Mouse (Mus musculus) cerebellum, postnatal 10 days (tissue): ENCODE data around the gene Cela3a.
A peak's percentile ranks its signal among the peaks of the same experiment; 100 is the strongest.
"Not testable (repeated sequence)": the region's sequence is repeated elsewhere in the genome, so short reads cannot be mapped to it uniquely, and the experiment has no call there.

Experiments
- DNase-seq, 2 experiments: peaks; one replicate each; pipeline ENCODE4 v3.0.0; 2021; ENCODE audit warnings: mixed read lengths in 2 of 2

The Cela3a gene

DNA sequence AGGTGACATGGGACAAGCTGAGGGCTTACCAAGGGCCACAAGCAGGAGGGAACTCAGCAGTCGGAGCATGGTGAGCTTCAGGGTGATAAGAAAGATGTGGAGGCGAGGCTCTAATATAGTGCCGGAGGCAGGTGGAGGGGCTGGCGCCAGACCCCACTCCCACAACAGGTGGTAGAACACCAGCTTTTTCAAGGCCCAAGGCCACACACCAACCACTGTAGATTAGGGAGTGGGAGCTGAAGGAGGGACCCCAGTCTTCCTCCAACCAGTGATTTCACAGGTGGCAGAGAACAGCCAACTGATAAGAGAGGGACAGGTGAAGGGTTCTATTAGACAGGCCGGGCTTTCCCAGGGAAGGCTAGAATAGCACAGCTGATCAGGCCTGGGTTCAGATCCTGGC is at the start of gene Cela3a:
Gene Cela3a (minus strand): TSS at position 101 of the 400 bp plus-strand sequence.
- no peak for DNase-seq

DNA sequence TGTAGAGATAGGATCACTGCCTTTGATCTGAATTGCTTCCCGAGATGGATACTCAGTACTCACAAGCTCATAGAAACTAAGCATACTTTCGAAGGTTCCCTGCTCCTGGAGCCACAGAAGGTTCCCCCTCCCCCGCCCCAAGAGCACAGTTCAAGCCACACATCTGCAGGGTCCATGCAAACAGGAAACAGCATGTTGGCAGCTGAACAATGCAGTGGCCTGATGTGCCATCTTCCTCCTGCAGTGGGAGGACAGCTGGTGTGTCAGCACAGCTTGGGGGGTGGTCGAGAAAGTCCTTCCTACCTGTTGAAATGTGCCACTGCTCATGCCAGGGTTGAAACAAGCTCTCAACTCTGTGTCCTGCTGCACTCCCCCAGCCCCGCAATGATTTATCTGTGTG is 49.3 kb upstream of the Cela3a start:
- no peak for DNase-seq

DNA sequence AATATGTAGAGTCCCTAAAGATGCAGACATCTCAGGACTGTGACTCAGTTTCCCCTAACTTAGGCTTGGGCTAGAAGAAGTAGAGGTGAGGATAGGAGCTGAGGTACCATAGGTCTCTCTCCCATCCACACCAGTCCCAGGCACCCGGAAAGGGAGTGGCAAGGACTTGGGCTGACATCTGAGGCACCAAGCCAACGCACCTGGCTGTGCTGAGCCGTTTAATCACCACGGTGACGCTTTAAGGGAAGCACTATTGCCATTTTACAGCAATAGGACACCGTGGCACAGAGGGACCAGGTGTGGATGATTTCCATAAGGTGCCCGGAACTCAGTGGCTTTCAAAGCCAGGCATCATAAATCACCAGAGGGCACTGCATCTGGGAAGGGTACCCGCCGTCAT is 48.7 kb upstream of the Cela3a start:
- no peak for DNase-seq

DNA sequence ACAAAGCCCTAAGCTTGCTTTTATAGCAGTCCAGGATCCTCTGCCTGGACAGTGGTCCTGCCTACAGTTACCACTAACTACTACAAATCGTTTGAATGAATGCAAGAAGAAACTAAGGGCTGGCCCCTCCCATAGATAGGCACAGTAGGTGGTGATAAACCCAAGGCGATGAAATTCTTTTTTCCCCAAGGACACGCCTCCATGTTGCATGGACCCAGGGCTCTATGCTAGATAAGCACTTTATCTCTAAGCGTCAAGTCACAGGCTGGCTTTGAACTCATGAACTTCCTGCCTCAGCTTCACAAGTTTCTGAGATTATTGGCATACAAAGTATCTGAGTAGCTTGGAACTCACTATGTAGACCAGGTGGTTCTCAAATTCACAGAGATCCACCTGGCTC is 47.7 kb upstream of the Cela3a start:
- DNase-seq: no peak

DNA sequence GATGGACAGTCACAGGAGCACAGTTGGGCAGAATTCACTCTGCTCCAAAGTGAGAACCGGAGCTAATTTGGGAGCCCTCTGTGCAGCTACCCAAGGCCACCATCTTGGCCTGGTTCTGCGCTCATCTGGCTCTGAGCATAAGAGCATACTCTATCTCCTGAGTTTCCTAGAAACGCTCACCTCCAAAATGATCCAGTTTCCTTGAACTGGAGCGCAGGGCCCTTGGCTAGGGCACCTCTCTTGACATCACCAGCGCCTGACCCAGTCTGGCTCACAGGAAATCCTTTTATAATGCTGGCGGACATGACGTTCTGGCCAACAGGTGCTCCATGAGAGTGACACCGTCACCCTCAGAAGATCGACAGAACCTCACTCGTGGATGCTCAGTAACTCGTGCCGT is 47.0 kb upstream of the Cela3a start:
- no peak for DNase-seq

DNA sequence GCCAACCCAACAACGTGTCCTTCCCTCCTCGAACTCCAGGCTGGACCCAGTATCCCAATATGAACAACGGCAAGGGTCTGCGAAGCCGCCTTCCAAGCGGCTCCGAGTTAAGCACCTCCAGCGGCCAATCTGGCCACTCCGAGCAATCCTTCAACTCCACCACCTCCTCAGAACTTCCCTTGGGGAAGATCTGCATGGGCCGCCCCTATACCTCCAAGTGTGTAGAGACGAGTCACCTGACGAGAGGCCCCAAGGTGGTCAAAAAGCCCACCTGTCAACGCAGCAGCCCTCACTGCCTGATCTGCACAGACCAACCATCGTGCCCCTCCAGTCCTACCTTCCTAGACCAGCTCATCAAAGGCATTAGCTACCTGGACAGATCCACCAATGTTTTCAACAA is 45.0 kb upstream of the Cela3a start:
- DNase-seq: no peak

DNA sequence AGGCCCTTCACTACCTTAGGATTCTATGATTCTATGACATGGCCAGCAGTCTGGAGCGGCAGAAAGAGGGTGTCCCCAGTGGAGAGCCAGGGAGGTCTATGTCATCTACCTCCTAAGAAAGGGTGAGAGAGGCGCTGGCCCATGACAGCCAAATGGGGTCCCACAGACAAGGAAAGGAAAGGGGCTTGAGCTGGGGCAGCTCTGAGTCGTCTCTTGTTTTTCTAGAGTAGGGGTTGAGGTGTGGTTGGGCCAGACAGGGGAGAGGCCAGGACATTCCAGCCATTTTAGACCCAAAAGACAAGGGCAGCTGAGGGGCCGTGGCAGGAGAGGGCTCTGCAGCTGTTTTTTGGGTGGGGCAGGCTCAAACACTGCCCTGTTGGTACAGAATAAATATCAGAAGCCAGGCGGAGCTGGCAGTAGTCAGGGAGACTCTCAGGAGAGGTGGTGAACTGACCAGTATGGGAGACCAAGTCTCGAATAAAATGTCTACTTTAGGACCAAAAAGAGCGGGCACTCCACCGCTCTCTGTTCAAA is 43.7 kb upstream of the Cela3a start, which contains the start of gene 1700013G24Rik:
Gene 1700013G24Rik (plus strand): TSS at position 51 of the 534 bp plus-strand sequence.
- no peak for DNase-seq

DNA sequence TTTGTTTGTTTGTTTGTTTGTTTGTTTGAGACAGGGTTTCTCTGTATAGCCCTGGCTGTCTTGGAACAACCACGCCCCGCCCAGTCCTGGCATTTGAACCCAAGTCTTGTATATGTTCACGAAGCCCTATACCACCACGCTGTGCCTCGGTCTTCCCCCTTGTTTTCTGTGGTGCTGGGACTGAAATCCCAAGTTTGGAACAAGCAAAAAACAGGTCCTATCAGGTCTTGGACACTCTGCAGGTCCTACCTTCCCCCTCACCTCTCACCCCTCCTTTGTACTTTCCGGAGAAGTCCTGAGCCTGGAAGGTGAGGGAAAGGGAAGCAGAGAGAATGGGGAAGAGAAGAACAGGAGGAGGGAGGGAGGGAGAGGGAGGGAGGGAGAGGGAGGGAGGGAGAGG is 42.6 kb upstream of the Cela3a start:
- DNase-seq: no peak

DNA sequence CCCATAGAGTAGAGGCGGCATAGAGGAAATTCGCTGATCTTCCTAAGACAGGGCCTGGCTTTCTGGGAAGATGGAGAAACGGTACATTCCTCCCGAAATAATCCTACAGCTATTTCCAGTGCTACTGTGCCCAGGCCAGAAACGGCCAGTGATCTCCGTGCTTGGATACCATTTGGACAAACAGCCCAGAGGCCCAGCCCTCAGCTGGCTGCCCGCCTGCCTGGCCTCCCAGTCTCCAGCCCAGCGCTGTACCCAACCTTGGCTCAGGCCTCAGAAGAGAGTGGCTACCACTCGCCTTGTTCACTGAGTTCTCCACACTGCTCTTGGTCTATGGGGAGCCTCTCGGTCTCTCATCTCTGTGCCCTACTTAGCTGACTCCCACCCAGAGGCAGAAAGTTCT is 40.1 kb upstream of the Cela3a start:
- DNase-seq: peak in 1 of 2 experiments; percentile 38

DNA sequence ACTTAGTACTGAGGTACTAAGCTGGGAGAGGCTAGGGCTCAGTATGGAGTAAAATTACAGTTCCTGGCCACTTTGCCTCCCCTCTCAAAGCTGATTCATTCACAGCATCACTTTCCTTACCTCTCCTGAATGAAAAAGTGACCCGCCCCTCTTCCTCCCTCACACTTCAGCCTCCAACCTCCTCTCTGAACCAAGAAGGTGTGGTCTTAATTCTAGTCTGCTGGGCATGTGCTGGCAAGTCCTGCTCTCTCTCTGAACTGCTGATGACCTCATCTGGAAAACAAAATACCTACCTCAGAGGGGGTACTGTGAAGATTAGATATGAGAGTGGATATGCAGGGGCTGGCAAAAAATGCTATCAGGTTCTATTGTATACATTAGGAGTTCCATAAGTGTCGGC is 39.5 kb upstream of the Cela3a start:
- DNase-seq: no peak

DNA sequence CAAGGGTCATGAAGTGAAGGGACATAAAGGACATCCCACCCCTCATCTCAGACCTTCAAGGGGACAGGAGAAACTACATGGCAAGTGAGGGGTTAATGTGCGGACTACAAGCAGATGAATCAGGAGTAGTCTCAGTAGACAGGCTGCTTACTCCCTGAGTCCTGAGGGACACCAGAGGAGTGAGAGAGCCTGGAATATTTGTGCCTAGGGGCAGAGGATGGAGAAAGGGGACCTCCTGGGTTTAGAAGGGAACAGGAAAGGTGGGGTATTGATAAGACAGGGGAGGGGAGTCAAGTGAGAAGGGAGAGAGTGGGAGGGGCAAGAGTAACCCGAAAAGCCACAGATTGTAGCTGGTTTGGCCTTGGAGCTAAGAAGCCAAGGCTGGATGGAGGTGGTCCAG is 39.0 kb upstream of the Cela3a start:
- DNase-seq: no peak

DNA sequence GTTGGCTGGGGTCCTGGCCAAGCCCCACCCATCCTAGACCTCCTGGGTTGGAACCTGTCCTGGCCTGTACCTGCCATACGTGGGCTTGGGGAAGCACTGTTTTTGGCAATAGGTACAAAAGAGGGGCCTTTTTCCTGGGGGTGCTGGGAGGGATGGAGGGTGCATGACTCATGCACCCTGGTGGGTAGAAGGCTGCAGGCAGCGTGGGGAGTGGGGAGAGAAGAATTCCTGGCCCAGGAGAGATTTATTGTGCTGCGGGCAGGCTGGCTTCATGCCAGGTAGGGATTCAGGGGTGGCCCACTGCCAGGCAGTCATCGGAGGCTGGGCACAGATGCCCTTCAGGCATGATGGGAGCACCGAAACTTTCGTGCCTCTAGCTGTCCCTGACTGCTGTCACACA is 38.6 kb upstream of the Cela3a start:
- DNase-seq: peak; percentile 78

DNA sequence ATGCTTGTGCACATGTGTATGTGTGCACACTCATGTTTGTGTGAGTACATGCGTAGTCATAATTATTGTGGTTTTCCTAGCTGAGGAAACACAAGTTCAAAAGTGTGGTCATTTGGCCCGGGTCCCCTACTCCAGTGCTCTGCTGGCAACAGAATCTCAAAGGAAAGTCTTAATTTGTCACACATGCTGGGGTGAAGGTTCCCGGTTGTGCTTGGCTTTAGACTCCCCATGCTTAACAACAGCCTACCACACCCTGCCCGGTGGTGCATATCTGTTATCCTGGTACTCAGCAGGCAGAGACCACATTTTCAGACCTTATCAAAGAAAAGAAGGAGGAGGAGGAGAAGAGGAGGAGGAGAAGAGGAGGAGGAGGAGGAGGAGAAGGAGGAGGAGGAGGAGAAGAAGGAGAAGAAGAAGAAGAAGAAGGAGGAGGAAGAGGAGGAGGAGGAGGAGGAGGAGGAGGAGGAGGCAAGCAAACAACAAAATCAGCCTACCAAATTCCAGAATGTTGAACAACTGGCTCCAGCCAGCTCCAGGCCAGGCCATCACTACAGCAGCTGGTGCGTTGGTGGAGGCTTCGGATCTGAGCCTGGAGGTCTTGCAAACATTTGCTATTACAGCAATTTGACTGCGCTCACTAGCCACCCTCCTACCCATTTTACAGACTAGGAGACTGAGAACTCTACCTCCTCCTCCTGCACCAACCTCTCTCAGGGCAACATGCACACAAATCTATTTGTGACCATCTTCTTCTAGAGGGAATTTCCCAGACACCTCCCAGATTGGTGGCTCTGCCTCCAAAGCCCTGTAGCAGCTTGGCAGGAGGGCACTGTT is 38.0 kb upstream of the Cela3a start:
- no peak for DNase-seq

DNA sequence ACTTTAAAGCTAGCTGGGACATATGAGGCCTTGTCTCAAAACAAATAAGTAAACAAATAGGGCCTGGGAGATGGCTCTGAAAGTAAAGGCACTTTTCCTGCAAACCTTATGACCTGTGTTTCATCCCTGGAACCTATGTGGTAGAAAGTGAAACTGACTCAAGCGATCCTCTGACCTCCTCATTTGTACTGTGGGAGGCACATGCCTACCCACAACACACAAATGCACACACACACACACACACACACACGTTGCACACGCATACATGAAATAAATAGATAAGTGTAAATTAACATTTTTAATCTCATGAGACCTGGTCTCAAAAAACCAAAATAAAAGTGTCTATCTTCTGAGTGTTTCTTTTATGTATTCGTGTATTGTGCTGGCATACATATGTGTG is 36.3 kb upstream of the Cela3a start:
- no peak for DNase-seq

DNA sequence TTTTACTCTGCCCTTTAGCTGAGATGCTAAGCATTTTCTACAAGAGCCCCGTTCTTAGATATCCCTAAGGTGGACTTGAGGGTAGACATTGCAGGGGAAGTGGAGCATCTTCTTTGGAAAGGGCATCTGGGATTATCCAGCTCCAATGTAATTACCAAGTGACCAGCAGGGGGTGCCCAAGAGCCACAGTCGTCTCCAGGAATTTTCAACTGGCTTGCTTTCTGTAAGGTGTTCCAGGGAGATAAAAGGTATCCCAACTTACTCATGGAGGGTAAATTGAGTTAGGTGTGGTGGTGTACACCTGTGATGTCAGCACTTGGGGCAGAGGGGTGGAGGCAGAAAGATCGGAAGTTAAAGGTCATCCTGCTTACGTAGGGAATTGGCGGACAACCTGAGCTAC is 34.0 kb upstream of the Cela3a start:
- peak; percentile 90 to 94 for DNase-seq

DNA sequence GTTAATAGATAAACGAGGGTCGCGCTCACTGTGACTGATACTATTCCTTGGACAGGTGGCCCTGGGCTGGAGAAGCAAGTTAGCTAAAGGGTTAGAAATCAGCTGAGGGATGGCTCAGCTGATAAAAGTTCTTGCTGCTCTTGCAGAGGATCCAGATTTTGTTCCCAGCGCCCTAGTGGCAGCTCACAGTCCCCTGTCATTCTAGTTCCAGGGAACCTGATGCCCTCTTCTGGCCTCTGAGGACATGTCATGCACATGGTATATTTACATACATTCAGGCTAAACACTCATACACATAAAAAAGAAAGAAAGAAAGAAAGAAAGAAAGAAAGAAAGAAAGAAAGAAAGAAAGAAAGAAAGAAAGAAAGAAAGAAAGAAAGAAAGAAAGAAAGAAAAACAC is 31.7 kb upstream of the Cela3a start:
- no peak for DNase-seq

DNA sequence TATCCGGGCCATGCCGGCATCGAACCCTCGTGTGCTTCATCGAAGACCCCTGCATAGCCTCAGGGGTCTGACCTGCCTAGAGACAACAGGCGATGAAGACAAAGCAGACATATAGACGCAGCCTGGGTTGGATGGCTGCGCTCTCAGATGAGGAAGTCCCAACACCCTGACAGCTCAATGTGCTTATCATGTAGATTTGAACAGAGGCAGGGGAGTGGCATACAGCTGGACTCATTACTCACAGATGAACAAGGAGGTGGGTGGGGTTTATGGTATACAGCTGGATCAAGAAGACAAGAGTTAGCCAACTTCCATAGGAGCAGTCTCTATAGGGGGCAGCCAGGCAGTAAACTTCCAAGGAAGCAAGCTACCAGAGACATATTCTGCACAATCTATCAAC is 29.3 kb upstream of the Cela3a start:
- no peak for DNase-seq

DNA sequence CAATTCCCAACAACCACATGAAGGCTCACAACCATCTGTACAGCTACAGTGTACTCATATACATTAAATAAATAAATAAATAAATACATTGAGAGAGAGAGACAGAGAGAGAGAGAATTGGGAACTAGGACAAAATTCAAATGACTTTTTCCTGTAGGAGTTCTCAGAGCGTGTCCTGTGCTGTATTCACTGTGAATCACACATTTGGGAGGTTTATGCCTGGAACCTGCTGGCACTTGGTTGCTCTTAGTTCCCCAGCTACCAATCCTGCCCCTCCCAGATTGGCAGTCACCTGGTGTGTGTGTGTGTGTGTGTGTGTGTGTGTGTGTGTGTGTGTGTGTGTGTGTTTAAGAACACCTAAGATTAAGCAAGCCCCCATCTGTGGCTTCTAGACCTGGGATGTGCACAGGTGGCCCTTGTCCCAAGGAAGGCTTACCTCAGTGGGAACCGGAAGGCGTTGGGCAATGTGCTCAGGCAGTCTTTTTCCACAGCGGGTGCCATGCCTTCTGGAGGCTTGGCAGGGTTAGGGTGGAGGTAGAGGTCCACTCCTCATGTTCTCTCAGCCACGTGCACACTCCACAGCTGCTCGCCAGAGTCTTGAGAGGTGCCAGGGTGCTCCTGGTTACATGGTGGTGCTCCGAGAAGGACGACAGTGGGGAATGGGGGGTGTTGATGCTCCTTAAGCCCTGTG is 27.5 kb upstream of the Cela3a start:
- no peak for DNase-seq

DNA sequence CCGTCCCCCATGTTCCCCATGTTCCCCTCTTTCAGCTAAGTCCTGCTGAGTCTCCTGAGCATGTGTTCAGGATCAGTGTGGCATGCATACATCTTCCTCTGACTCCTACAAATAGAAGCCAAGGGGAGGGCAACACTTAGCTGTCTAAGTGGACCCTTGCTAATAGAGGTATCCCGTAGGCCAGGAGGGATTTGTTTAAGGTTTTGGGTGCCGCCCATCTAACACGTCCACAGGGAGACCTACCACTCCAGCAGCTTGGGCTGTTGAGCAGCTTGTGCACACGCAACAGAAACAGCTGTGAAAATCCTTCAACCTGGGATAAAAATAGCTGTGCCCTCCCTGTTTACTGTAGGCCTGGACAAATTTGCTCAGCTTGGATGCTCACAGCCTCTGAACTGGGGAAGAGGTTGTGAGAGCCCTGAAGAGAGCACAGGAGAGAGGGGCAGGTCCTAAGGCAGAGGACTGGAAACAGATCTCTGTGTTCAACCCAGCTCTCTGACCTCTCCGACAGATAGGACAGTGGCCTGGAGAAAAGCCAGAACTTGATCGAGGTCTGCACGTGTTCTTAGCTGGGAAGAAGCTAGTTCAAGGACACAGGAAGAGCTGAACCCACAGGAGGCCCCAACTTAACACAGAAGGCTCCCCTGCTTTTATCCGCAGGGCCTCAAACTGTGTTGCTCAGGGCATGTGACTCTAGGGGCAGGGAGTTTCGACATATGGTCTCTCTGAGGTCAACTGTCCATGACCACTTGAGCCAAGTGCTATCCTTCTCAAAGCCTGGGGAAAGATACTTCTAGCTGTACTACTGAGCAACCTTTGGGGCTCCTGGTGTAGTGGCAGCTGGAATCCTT is 23.3 kb upstream of the Cela3a start:
- not testable (repeated sequence) for DNase-seq

DNA sequence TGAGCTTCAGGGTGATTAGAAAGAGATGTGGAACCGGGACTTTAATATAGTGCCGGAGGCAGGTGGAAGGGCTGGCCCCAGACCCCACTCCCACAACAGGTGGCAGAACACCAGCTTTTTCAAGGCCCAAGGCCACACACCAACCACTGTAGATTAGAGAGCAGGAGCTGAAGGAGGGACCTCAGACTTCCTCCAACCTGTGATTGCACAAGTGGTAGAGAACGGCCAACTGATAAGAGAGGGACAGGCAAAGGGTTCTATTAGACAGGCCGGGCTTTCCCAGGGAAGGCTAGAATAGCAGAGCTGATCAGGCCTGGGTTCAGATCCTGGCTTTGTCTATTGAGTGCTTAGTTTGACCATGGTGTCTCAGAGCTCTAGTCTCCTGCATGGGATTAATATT is 20.9 kb upstream of the Cela3a start, which contains the start of gene Cela3b:
Gene Cela3b (minus strand): TSS at position 39 of the 400 bp plus-strand sequence.
- no peak for DNase-seq

DNA sequence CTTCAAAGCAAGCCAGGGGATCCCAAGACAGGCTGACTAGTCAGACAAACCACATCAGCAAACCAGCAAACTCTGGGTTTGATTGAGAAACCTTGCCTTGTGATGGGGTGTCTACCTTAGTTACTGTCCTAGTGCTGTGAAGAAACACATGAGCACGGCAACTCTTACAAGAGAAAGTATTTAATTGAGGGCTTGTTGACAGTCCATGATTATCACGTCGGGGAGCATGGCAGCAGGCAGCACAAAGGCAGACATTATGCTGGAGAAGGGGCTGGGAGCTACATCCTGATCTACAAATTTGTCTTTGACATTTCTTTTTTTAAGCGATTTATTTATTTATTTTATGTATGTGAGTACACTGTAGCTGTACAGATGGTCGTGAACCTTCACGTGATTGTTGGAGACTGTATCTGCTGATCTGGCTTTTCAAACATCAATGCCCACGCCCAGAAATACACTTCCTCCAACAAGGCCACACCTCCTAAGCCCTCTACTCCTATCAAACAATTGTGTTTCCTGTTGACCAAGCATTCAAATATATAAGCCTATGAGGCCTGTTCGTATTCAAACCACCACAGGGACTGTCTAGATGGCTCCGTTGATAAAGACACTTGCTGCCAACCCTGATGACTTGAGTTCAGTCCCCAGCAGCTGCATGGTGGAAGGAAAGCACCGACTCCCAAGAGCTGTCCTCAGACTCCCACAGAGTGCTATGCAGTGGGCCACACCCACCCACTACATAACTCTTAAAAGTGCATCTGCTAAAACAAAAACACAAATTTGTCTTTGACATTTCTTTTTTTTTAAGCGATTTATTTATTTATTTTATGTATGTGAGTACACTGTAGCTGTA is 8.3 kb upstream of the Cela3a start:
- no peak for DNase-seq

DNA sequence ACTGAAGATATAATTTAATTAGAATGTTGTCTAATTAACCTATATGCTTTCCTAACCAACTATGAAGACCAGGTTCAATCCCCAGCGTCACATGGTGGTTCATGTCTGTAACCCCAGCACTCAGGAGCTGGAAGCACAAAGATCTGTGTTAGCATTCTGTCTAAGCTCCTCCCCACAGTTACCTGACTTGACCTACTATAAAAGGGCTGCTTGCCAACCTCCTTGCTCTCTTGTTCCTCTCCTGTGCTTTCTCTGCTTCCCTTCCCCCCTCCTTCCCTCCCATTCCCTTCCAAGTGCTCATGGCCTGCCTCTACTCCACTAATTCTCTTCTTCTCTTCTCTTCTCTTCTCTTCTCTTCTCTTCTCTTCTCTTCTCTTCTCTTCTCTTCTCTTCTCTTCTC is 5.3 kb upstream of the Cela3a start:
- DNase-seq: peak in 1 of 2 experiments; percentile 30
